Mouse (Mus musculus) cerebellum, adult 11-12 months (tissue): ENCODE measurements around the gene Creb3.

Source experiments
- DNase-seq: peaks from one replicate; pipeline ENCODE4 v3.0.0; 2022

The Creb3 gene

GRCm38 (mm10) chr4:43558631-43559356 is 3.3 kb upstream of the Creb3 start:
- DNase-seq = no peak

DNA sequence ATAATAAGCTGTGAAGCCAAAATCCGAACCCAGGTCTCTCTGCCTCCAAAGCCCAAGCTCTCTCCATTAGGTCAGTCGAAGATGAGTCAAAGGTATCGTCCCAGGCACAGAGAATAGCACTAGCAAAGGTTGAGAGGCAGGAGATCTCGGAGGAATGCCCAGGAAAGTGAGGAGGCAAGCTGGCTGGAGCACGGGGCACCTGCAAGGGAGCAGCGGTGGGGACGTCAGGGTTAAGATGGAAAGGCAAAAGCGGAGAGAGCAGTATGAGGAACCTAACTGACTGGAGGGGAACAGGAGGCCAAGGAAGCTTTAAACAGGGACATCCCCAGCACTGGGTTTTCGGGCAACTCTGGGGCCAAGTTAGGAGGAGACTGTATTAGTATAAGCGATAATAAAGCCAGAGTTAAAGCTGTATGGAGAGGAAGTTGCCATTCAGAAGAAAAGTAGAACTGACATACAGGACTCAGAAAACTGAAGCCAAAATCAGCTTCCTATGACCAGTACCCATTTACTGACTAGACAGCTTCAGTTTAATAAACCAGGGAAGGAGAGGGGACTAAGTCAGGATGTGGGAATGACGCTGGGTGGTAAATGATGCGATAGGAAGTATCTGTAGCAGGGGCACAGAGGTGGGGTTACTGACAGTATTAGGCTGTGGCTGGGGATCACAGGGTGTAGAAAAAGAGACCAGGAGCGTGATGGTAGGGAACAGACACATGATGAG is 2.5 kb upstream of the Creb3 start:
- no peak for DNase-seq

DNA sequence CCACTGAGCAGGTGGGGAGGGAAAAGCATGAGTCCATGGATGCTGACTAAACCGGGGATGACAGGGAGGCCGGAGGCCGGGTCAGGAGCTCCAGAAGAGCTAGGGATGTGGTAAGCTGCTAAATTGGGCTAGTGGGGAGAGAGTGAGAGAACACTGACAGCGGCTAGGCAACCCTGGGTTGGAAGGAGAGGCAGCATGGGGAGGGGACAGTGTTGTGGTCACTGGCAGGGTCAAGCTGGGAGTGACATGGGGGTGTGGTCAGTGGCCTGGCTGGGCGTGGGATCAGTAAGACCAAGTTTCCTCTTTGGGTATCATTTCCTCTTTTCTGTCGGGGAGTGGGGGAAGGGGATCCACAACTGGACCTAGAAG is 1.9 kb upstream of the Creb3 start:
- DNase-seq = no peak

GRCm38 (mm10) chr4:43560976-43561375 is 1.2 kb upstream of the Creb3 start:
- no peak for DNase-seq

- DNase-seq = no peak
These were observed 616 bp upstream of the Creb3 start for GRCm38 (mm10) chr4:43561436-43561996.

- DNase-seq = no peak
These were observed 853 bp downstream of the Creb3 start for GRCm38 (mm10) chr4:43562769-43563600.

DNA sequence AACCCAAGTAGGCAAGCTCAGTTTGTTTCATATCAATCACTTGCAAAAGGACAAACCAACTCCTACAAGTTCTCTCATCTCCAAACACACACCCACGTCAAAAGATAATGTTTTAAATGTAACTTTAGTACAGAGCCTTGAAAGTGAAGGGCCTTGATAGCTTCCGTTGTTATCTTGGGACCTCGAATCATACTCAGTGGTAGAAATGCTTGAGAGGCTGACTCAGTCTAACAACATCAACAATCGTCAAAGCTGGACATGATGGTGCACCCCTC is 1.4 kb downstream of the Creb3 start:
- DNase-seq = no peak

GRCm38 (mm10) chr4:43564231-43564630 is 2.1 kb downstream of the Creb3 start:
- no peak for DNase-seq

DNA sequence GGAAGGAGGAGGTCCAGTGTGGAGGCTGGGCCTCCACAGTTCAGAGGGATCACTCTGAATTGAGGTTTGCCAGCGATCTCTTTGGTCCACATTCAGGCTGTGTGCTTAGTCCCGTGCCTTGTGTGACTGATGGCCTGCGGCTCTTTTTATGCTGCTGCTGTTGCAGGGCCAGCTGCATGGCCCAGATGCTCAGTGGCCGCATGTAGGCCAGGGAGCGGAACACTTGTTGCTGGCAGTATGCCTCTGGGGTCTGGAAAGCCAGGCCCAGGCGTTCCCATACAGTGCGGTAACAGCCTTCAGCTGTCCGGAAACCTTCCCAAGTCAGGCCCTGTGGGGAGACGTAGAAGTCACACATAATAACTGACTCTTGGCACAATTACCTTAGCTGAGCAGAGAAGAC is 5.0 kb downstream of the Creb3 start:
- DNase-seq = no peak

- no peak for DNase-seq
These were observed 9.4 kb downstream of the Creb3 start for GRCm38 (mm10) chr4:43571395-43572045.

GRCm38 (mm10) chr4:43573561-43573960 is 11.4 kb downstream of the Creb3 start:
- no peak for DNase-seq

- DNase-seq = no peak
These were observed 13.2 kb downstream of the Creb3 start for GRCm38 (mm10) chr4:43575356-43575755.

GRCm38 (mm10) chr4:43577237-43577881 is 15.2 kb downstream of the Creb3 start:
- no peak for DNase-seq

DNA sequence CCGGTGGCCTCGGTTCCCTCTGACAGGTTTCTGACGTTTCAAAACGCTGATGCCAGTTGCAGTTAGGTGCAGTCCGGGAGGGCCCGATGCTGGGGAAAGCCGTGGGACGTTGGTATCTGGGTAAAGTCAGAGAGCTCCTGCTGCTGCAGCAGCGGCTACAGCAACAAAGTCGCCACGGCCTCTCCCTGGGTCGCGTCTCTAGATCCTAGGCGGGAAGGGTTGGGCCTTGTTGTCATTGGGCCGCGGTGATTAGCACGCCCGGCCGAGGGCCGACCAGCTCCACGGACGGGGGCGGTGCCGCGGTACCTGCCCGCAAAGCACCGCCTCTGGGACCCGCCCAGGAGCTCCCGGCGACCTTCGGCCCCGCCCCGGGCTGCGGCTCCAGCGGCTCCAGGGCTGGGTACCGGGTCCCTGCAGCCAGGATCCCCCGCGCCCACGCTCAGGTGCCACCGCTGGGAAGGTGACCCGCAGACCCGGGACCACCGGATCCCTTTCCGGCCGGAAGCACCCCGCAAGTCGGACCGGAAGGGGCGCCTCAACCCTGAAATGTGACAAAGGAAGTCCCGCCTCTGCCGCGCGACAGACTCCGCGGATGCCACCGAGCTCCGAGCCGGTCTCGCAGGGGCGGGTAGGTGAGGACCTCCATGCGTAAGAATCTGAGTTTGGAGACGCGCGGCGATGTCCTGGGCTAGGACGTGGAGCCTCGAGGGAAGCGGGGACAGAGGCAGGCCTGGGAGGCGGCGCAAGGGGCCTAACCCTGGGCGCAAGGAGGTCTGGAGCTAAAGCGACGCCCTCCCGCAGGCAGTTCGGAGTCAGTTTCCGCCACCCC is 16.5 kb downstream of the Creb3 start, which contains the start of the genes Rgp1 and Gba2:
TSS of gene Rgp1 (plus strand) at position 340 of the 829 bp plus-strand sequence.
TSS of gene Gba2 (minus strand) at position 498 of the 829 bp plus-strand sequence.
- DNase-seq = peak; percentile 88

DNA sequence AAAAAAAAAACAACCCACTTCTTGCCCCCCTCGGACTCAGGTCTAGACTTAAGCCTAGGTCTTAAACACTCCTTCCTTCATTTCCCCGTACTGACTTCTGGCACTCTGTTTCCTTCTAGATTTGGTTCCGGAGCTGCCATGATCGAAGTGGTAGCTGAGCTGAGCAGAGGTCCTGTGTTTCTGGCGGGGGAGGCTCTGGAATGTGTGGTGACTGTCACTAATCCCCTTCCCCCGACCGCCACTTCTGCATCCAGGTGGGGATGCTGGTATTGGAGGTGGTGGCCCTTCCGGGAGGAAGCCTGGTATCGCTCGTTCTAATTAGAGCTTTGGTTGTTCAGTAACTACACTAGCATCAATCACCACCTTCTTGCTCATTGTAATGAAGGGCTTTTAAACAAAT is 17.1 kb downstream of the Creb3 start:
- DNase-seq = peak; percentile 19

- peak; percentile 17 for DNase-seq
These were observed 17.6 kb downstream of the Creb3 start for GRCm38 (mm10) chr4:43579731-43580130.

- peak; percentile 9 for DNase-seq
These were observed 18.6 kb downstream of the Creb3 start for GRCm38 (mm10) chr4:43580721-43581120.

GRCm38 (mm10) chr4:43581381-43581780 is 19.2 kb downstream of the Creb3 start:
- DNase-seq = peak; percentile 7

DNA sequence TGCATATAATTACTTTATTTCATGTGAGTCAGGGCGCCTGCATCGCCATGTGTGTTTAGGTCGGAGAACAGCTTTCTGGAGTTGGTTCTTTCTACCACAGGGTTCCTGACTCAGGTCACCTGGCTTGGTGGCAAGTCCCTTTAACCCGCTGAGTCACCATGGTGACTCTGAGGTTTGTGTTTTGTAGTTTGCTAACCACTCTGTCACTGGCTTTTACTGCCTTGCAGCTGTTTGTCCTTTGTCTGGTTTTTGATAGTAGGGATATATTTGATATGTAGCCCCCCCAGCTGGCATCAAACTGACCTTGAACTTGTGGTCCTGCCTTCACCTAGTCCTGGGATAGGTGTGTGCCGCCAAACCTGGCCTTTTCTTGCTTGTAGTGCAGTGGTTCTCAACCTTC is 20.1 kb downstream of the Creb3 start:
- no peak for DNase-seq

DNA sequence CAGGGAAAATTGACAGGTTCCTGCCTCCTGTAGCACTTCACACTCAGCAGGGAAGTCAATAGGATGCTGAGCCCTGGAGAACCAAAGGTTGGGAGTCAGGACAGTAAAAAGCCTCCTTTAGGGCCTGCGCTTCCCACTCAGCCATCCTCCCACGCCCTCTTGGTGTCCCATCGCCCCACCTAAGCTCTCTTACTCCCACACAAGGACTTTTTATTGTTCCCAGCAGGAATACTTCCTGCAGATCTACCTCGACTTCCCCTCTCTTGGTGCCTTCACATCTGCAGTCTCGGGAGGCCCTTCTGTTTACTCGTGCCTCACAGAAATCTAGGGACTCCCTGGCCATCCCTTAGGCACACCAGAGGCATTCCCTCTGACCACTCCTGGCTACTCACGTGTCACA is 21.3 kb downstream of the Creb3 start:
- DNase-seq = no peak
